Mouse (Mus musculus): ENCODE data around the gene Tmem150a. TPM values are rescaled to one million over a fixed set of nuclear protein-coding genes. Genes with fewer than 3 reads are reported as not detected.

The Tmem150a gene
- polyA plus RNA-seq, 1 experiment = 47.6 TPM

DNA sequence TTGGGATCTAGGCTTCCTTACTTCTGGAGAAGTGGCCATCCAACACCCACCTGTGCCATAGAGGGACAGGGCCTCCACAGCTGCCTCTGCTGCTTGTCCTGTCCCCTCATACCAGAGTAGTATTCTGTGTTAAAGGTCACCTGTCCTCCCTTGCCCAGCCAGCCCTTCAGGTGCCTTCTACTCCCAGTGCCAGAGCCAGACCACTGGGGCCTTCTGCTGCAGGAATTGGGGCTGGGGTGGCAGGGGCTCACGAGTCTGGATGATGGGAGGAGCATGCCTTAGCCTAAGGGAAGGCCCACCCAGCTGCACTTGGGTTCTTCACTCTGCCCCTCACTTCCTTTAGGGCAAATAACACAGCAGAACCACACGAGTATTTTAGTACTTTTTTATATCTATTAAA lies 4.1 kb downstream of the Tmem150a start:
- TF ChIP-seq CTCF (IDR thresholded peaks at IDR 0.05; ENCODE audit: borderline replicate concordance, insufficient read depth, low read length) (no peak), POLR2A (IDR thresholded peaks at IDR 0.05; ENCODE audit: low read depth, low read length) (no peak)
- Histone ChIP-seq H3K4me1 (ENCODE audit: control insufficient read depth, insufficient read depth, low read length) (peaks cover 5% of the 10 kb centered on the region; the same call in 1 of the 2 replicates), H3K4me3 (ENCODE audit: insufficient read depth, low read length) (no peak overlapping the region), H3K27ac (ENCODE audit: insufficient read depth, low read length) (no peak overlapping the region)

DNA sequence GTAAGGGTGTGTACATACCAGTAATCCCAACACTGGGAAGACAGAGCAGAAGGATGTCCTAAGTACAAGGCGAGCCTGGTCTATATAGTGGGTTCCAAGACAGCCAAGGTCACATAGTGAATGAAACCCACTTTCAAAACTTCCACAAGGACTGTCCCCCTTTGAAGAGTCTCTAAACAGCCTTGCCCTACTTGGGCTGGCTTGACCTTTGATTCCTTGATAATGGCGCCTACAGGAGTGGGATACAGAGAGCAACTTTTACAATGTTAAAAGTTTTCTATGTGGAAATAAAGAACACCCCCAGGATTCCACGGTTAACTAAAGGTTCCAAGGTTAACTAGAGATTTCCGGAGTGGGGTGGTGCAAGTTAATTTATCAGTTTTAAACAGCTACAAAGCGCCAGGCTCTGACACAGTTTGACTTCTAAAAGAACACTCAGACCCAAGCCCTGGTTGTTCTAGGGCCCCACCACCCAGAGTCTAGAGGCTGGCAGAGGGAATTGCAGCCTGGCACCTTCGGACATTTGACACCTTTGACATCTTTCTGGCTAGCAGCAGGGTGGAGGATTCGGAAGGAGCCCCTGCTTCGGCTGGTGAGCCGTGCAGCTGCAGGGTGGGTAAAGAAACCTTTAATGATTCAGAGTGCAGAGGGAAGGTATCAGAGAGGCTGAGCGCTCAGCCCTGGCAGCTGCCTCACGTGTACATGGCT lies 4.8 kb downstream of the Tmem150a start:
- no peak overlapping the region for H3K27ac ChIP-seq (ENCODE audit: insufficient read depth, low read length)
- TF ChIP-seq POLR2A (IDR thresholded peaks at IDR 0.05; ENCODE audit: low read depth, low read length) = peak; percentile 6; the same call in 1 of the 2 replicates
- no peak for TF ChIP-seq CTCF (IDR thresholded peaks at IDR 0.05; ENCODE audit: borderline replicate concordance, insufficient read depth, low read length)
- no peak overlapping the region for H3K4me3 ChIP-seq (ENCODE audit: insufficient read depth, low read length)
- peaks cover 5% of the 10 kb centered on the region; the same call in 1 of the 2 replicates for H3K4me1 ChIP-seq (ENCODE audit: control insufficient read depth, insufficient read depth, low read length)

DNA sequence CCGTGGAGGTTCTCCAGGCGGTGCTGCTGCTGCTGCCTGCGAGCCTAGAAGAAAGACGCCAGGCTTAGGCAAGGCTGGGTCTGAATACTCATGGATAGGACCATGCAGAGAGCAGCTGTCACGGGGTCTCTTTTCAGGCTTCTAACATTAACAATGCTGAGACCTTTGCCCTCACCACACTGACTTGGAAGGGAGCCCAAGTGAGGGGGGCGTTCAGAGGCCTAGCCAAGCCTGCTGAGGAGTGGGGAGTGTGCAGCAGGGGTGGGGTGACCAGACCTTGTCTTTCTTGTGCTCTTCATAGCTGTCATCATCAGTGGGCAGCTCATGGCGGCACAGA lies 5.3 kb downstream of the Tmem150a start:
- Histone ChIP-seq H3K4me3 (ENCODE audit: insufficient read depth, low read length) (no peak overlapping the region), H3K4me1 (ENCODE audit: control insufficient read depth, insufficient read depth, low read length) (peaks cover 5% of the 10 kb centered on the region; the same call in 1 of the 2 replicates), H3K27ac (ENCODE audit: insufficient read depth, low read length) (no peak overlapping the region)
- TF ChIP-seq POLR2A (IDR thresholded peaks at IDR 0.05; ENCODE audit: low read depth, low read length) (no peak), CTCF (IDR thresholded peaks at IDR 0.05; ENCODE audit: borderline replicate concordance, insufficient read depth, low read length) (no peak)

DNA sequence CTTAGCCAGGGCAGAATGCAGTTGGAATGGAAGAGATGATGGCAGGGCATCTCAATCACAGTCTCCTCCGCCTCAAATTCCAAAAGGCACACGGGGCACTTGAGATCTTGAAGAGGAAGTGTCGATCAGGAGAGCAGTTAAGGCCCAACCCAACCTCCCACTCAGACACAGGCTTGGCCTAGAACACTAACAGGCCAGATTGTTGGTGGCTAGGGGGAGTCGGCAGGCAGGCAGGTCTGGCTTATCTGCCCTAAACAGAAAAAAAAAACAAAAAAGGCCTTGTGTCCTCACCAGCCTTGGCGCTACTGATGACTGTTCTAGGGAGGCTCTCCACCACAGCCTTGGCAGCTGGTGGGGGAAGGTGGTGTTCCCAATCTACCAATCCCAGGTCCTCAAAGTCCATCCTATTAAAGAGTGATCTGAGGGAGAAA lies 5.9 kb downstream of the Tmem150a start:
- peak overlapping the region; percentile 84 for H3K4me3 ChIP-seq (ENCODE audit: insufficient read depth, low read length)
- TF ChIP-seq POLR2A (IDR thresholded peaks at IDR 0.05; ENCODE audit: low read depth, low read length) (no peak; the same call in 1 of the 2 replicates), CTCF (IDR thresholded peaks at IDR 0.05; ENCODE audit: borderline replicate concordance, insufficient read depth, low read length) (no peak)
- H3K4me1 ChIP-seq (ENCODE audit: control insufficient read depth, insufficient read depth, low read length) = peaks cover 4% of the 10 kb centered on the region; the same call in 1 of the 2 replicates
- no peak overlapping the region for H3K27ac ChIP-seq (ENCODE audit: insufficient read depth, low read length)

DNA sequence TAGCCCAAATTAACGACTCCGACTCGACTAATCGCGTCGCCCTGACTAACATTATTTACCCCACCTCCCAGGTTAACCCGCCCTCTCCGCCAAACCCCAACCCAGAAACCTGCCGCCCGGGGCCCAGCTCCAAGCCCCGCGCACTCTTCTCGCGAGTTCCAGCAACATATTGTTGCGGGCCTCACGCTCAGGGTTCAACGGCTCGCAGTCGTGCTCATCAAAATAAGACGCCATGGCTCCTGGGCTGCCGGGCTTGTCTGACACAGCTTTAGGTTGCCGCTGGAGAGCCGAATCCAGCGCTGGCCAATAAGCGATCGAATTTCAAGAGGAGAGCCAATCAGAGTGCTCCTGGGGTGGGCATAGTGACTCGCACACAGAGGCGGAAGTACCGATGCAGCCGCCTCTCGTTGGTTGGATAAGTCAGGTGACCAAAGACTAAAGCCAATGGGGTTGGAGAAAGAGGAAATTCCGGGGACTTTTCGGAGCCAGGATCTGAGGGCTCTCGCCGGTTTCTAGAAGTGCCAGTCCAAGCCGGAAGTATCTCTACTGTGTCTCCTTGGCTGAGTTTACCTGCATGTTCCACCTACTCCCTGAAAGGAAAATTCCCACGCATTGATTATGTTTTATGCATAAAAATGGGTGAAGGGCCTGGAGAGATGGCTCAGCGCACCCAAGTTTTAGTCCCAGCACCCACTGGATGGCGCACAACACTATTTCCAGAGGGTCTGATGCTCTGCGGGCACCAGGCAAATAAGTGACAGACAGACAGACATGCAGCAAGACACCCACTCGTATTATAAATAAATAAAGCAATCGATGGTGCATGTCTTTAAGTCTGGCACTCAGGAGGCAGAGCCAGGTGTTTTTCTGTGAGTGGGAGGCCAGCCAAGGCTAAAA lies 7.1 kb downstream of the Tmem150a start:
- H3K4me1 ChIP-seq (ENCODE audit: control insufficient read depth, insufficient read depth, low read length) = no peaks in the 10 kb centered on the region
- peak overlapping the region; percentile 58 for H3K27ac ChIP-seq (ENCODE audit: insufficient read depth, low read length)
- H3K4me3 ChIP-seq (ENCODE audit: insufficient read depth, low read length) = peak overlapping the region; percentile 84
- TF ChIP-seq CTCF (IDR thresholded peaks at IDR 0.05; ENCODE audit: borderline replicate concordance, insufficient read depth, low read length) = no peak
- peak; percentile 83 for TF ChIP-seq POLR2A (IDR thresholded peaks at IDR 0.05; ENCODE audit: low read depth, low read length)

DNA sequence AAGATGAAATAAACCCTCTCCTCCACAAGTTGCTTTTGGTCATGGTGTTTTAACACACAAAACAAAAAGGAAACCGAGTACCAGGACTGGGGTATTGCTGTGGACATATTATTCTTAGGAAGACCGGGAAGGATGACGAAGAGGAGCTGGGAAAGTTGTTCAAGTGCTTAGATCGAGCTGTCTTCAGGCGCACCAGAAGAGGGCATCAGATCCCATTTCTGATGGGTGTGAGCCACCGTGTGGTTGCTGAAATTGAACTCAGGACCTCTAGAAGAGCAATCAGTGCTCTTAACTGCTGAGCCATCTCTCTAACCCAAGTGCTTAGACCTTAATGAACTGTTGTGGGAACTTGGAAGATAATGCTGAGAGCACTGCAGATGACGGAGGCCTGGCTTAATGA lies 8.8 kb downstream of the Tmem150a start:
- no peak overlapping the region for H3K27ac ChIP-seq (ENCODE audit: insufficient read depth, low read length)
- H3K4me1 ChIP-seq (ENCODE audit: control insufficient read depth, insufficient read depth, low read length) = no peaks in the 10 kb centered on the region
- TF ChIP-seq CTCF (IDR thresholded peaks at IDR 0.05; ENCODE audit: borderline replicate concordance, insufficient read depth, low read length) (peak; percentile 20; the same call in 1 of the 2 replicates), POLR2A (IDR thresholded peaks at IDR 0.05; ENCODE audit: low read depth, low read length) (no peak)
- no peak overlapping the region for H3K4me3 ChIP-seq (ENCODE audit: insufficient read depth, low read length)

DNA sequence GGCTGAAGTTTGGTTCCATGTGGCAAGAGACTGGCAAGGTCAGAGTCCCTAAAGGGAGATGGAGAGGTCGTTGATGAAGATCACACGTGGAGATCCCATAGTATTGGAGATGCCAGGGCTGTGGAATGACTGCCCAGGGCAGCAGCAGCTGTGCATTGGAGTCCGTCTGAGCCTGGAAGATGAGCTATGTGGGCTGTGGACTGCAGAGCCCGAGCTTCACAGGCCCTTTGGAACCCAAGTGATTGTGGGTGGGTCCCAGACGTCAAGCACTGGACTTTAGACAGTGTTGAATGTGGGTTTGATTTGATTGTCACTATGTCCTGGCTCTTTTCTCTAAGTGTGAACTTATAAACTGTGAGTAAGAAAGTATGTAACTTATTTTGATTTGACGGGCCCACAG lies 9.7 kb downstream of the Tmem150a start:
- H3K4me3 ChIP-seq (ENCODE audit: insufficient read depth, low read length) = no peak overlapping the region
- no peaks in the 10 kb centered on the region for H3K4me1 ChIP-seq (ENCODE audit: control insufficient read depth, insufficient read depth, low read length)
- H3K27ac ChIP-seq (ENCODE audit: insufficient read depth, low read length) = no peak overlapping the region
- TF ChIP-seq CTCF (IDR thresholded peaks at IDR 0.05; ENCODE audit: borderline replicate concordance, insufficient read depth, low read length) (no peak), POLR2A (IDR thresholded peaks at IDR 0.05; ENCODE audit: low read depth, low read length) (no peak)

DNA sequence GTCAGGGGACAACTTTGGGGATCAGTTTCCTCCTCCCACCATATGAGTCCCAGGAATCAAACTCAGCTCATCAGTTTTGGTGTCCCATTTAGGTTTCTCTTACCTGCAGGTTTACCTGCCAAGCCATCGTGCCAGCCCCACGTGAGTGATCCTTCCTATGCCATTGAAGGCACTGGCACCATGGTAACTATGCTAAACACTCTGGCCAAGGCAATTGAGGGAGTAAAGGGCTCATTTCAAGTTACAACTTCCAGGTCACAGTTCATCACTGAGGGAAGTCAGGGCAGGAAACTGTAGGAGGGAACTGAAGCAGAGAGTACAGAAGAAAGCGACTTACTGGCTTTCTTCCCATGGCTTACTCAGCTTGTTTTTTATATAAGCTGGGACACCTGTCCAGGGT lies 11.1 kb downstream of the Tmem150a start:
- no peak for TF ChIP-seq POLR2A (IDR thresholded peaks at IDR 0.05; ENCODE audit: low read depth, low read length)
- TF ChIP-seq CTCF (IDR thresholded peaks at IDR 0.05; ENCODE audit: borderline replicate concordance, insufficient read depth, low read length) = no peak
- Histone ChIP-seq H3K4me3 (ENCODE audit: insufficient read depth, low read length) (no peak overlapping the region), H3K4me1 (ENCODE audit: control insufficient read depth, insufficient read depth, low read length) (peaks cover 6% of the 10 kb centered on the region; the same call in 1 of the 2 replicates), H3K27ac (ENCODE audit: insufficient read depth, low read length) (no peak overlapping the region)

DNA sequence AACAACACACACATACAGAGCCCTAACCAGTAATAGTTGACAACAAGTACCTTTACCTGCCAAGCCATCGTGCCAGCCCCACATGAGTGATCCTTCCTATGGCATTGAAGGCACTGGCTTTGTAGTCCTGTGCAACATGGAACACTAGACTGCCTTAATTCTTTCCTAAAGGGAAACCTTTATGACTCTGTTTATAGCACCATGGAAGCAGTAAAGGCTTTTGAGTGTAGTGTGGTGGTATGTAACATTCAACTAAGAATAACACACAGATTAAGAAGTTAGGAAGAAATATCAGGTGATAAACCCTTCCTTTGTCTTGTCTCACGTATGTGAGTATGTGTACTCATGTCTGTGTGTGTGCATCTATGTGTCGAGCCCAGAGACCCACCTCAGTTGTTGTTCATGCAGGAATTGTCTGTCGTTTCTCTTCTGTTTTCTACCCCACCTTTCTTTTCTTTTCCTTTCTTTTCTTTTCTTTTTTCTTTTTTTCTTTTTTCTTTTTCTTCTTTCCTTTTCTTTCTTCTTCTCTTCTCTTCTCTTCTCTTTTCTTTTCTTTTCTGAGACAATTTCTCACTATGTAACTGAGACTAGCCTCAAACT lies 11.7 kb downstream of the Tmem150a start, which contains the start of gene Rnf181:
Rnf181 (minus strand) TSS at position 113 of the 600 bp plus-strand sequence.
- TF ChIP-seq POLR2A (IDR thresholded peaks at IDR 0.05; ENCODE audit: low read depth, low read length) = no peak
- no peak for TF ChIP-seq CTCF (IDR thresholded peaks at IDR 0.05; ENCODE audit: borderline replicate concordance, insufficient read depth, low read length)
- peaks cover 6% of the 10 kb centered on the region; the same call in 1 of the 2 replicates for H3K4me1 ChIP-seq (ENCODE audit: control insufficient read depth, insufficient read depth, low read length)
- H3K4me3 ChIP-seq (ENCODE audit: insufficient read depth, low read length) = no peak within 1 kb of the TSS
- no peak within 1 kb of the TSS for H3K27ac ChIP-seq (ENCODE audit: insufficient read depth, low read length)

Measured in embryonic fibroblast, embryonic 13.5 days (primary cell).